32 mouse cellular contexts compared by ENCODE assay signal in the genomic region with DNA sequence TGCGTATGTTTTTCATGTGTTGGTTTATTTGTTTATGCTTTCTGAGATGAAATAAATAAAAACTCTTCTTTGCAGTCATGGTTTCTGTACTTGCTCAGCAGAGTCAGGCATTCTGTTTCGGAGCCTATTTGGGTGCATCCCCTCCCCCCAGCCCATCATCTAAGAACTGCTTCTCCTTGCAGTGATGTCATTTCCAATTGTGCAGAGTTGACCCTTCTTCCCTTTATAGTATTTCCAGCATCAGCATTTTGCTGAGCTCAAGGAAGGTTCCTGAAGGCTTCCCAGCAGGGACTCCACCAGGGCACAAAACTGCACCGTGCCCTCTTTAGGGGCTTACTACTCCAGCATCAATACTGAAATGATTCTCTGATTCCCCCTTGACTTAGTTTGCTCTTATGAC. TPM values are rescaled to one million over a fixed set of nuclear protein-coding genes. Genes with fewer than 3 reads are reported as not detected.
A peak's percentile ranks its signal among the peaks of the same experiment; 100 is the strongest.
DNase-seq lines count a peak whose midpoint lies in the region; ATAC-seq and TF ChIP-seq lines count a peak whose summit lies in the region.
"Had no signal": no experiment of that assay in that cellular context is flagged by ENCODE, and none has a peak within 500 bp of the region (broad histone marks: within the 10 kb centered on the region; RNA-seq: fewer than 3 reads in every experiment).

No protein-coding gene starts in this region.

- TF ChIP-seq CTCF in liver, embryonic 14.5 days (IDR thresholded peaks at IDR 0.05; ENCODE audit: low read depth): no peak
- TF ChIP-seq CTCF in bone marrow macrophage, adult 2 months (IDR thresholded peaks at IDR 0.05; ENCODE audit: low read depth, low read length): no peak

- no peak for TF ChIP-seq EP300 in liver, embryonic 14.5 days (IDR thresholded peaks at IDR 0.05; ENCODE audit: low read depth)

- H3K27ac ChIP-seq in liver, embryonic 14.5 days: no peak overlapping the region
- H3K27ac ChIP-seq in bone marrow macrophage, adult 2 months (ENCODE audit: insufficient read depth, low read depth, low read length): peak overlapping the region; percentile 91
- H3K27ac ChIP-seq in kidney, embryonic 14.5 days (ENCODE audit: low read depth, low read length): no peak overlapping the region
- H3K27ac ChIP-seq: embryonic facial prominence, embryonic 13.5 days; embryonic facial prominence, embryonic 15.5 days; forebrain, embryonic 10.5 days; forebrain, embryonic 12.5 days had no signal

- no peaks in the 10 kb centered on the region for H3K36me3 ChIP-seq in liver, embryonic 14.5 days (replicated peaks; ENCODE audit: control insufficient read depth, insufficient read depth, low read depth)
- no peaks in the 10 kb centered on the region for H3K36me3 ChIP-seq in kidney, embryonic 14.5 days (ENCODE audit: control insufficient read depth, insufficient read depth, low read length)
- H3K36me3 ChIP-seq: embryonic facial prominence, embryonic 13.5 days; embryonic facial prominence, embryonic 15.5 days; forebrain, embryonic 10.5 days; forebrain, embryonic 12.5 days; G1E had no signal

- DNase-seq in heart, adult 11 months: peak; percentile 85
- no peak for DNase-seq in heart, adult 8-10 months (ENCODE audit: low spot score)
- no peak for DNase-seq in liver, embryonic 14.5 days (ENCODE audit: low read depth in 3 of 3, low spot score in 3 of 3)
- no peak for DNase-seq in liver
- DNase-seq: adrenal gland, adult 8-10 months; adrenal gland, postnatal 14 days; adrenal gland, postnatal 36 days; B cell, adult 2 months; cerebellum, adult 11 months; cerebellum, adult 18-20 months; cerebellum, adult 8-10 months; cerebellum, adult 9-11 months; cerebellum, postnatal 14 days; cerebellum, postnatal 36 days; embryo, embryonic 11 days had no signal

- no peaks in the 10 kb centered on the region for H3K4me1 ChIP-seq in liver, embryonic 14.5 days (replicated peaks; ENCODE audit: control insufficient read depth in 2 of 2, insufficient read depth in 2 of 2, low read length in 1 of 2)
- peaks cover 46% of the 10 kb centered on the region for H3K4me1 ChIP-seq in bone marrow macrophage, adult 2 months (ENCODE audit: control insufficient read depth, insufficient read depth, low read length)
- no peaks in the 10 kb centered on the region for H3K4me1 ChIP-seq in kidney, embryonic 14.5 days (ENCODE audit: control insufficient read depth, insufficient read depth, low read length)
- H3K4me1 ChIP-seq: embryonic facial prominence, embryonic 13.5 days; embryonic facial prominence, embryonic 15.5 days; forebrain, embryonic 10.5 days; forebrain, embryonic 12.5 days had no signal

- H3K4me2 ChIP-seq in liver, embryonic 14.5 days (ENCODE audit: low read depth): no peak overlapping the region
- H3K4me2 ChIP-seq in kidney, embryonic 14.5 days (replicated peaks; ENCODE audit: low read depth, low read length): no peak overlapping the region
- H3K4me2 ChIP-seq: embryonic facial prominence, embryonic 13.5 days; embryonic facial prominence, embryonic 15.5 days; forebrain, embryonic 12.5 days had no signal

- no peak overlapping the region for H3K4me3 ChIP-seq in liver, embryonic 14.5 days (ENCODE audit: insufficient read depth in 1 of 2, low read depth in 2 of 2, low read length in 2 of 2)
- H3K4me3 ChIP-seq in bone marrow macrophage, adult 2 months (ENCODE audit: insufficient read depth, low read length): no peak overlapping the region
- H3K4me3 ChIP-seq in kidney, embryonic 14.5 days (ENCODE audit: low read length): no peak overlapping the region
- H3K4me3 ChIP-seq: embryonic facial prominence, embryonic 13.5 days; embryonic facial prominence, embryonic 15.5 days; erythroblast, embryonic 14.5 days; forebrain, embryonic 10.5 days; forebrain, embryonic 12.5 days had no signal

- H3K9ac ChIP-seq in liver, embryonic 14.5 days (replicated peaks): no peak overlapping the region
- no peak overlapping the region for H3K9ac ChIP-seq in kidney, embryonic 14.5 days (ENCODE audit: low read depth, low read length)
- H3K9ac ChIP-seq: embryonic facial prominence, embryonic 13.5 days; embryonic facial prominence, embryonic 15.5 days; forebrain, embryonic 12.5 days had no signal

- no peak for TF ChIP-seq POLR2A in bone marrow macrophage, adult 2 months (IDR thresholded peaks at IDR 0.05; ENCODE audit: borderline replicate concordance, low read depth, low read length)

- no peaks in the 10 kb centered on the region for H3K9me3 ChIP-seq in liver, embryonic 14.5 days (ENCODE audit: control insufficient read depth, low read length)
- no peaks in the 10 kb centered on the region for H3K9me3 ChIP-seq in kidney, embryonic 14.5 days (ENCODE audit: control insufficient read depth, low read length)
- H3K9me3 ChIP-seq: embryonic facial prominence, embryonic 13.5 days; embryonic facial prominence, embryonic 15.5 days; forebrain, embryonic 10.5 days; forebrain, embryonic 12.5 days; G1E had no signal

- no peaks in the 10 kb centered on the region for H3K27me3 ChIP-seq in liver, embryonic 14.5 days (ENCODE audit: control insufficient read depth, insufficient read depth, low read length)
- no peaks in the 10 kb centered on the region for H3K27me3 ChIP-seq in kidney, embryonic 14.5 days (ENCODE audit: control insufficient read depth, insufficient read depth, low read length)
- H3K27me3 ChIP-seq: embryonic facial prominence, embryonic 13.5 days; forebrain, embryonic 12.5 days had no signal

- WGBS in liver, embryonic 14.5 days (ENCODE audit: insufficient replicate concordance): 69% methylated on average over 3 of the region's 3 CpGs
- WGBS in kidney, embryonic 14.5 days: 95% methylated on average over 3 of the region's 3 CpGs

- peak; percentile 26; the same call in 1 of the 2 replicates for ATAC-seq in liver, embryonic 14.5 days (ENCODE audit: insufficient read depth)
- no peak for ATAC-seq in kidney, embryonic 14.5 days (ENCODE audit: low FRiP score, low TSS enrichment)
- ATAC-seq: activated CD4-positive, CD25-positive, alpha-beta regulatory T cell, adult 4 months; CD4-positive, CD25-positive, alpha-beta regulatory T cell, adult 4 months; forebrain, embryonic 14.5 days; forebrain, embryonic 16.5 days; Patski had no signal

RNA-seq across cellular contexts. Expression of a gene that starts 14.7 kb away (rescaled TPM):
- total RNA-seq in heart, adult 8-10 months (2022): not detected
- 0.01 TPM in 1 of 2 replicates, not detected in the other for polyA plus RNA-seq in liver, embryonic 14.5 days (2012; rRNA removed)
- polyA plus RNA-seq in liver, embryonic 14.5 days (2014; fragmentation: Nextera tagmentation; extraction: Ambion mirVana): not detected in 2 replicates
- not detected in 2 replicates for polyA plus RNA-seq in bone marrow macrophage, adult 2 months (2012; ENCODE audit: insufficient read depth, insufficient read length, missing spikeins)
- polyA plus RNA-seq in kidney, embryonic 14.5 days (2014; fragmentation: Nextera tagmentation; extraction: Ambion mirVana): 0.10 TPM in 1 of 2 replicates, not detected in the other
- total RNA-seq: adrenal gland, adult 18-20 months; adrenal gland, adult 8-10 months; adrenal gland, postnatal 14 days; adrenal gland, postnatal 36 days; common myeloid progenitor, adult 5-6 weeks; G1E had no signal
- polyA plus RNA-seq: activated CD4-positive, CD25-positive, alpha-beta regulatory T cell, adult 4 months; brain, embryonic 14.5 days; CD4-positive, CD25-positive, alpha-beta regulatory T cell, adult 4 months; embryonic facial prominence, embryonic 11.5 days; embryonic facial prominence, embryonic 13.5 days; embryonic facial prominence, embryonic 15.5 days; erythroblast, embryonic 14.5 days; forebrain, embryonic 10.5 days; forebrain, embryonic 12.5 days; forebrain, embryonic 14.5 days; G1E; Patski had no signal

RNA-seq across cellular contexts. Expression of a gene that starts 55.7 kb away (rescaled TPM):
- total RNA-seq in heart, adult 8-10 months (2022): 10 to 100 TPM; 33.2 to 40.9 (median 39.4) TPM
- 17.2 and 30.4 TPM in 2 replicates for polyA plus RNA-seq in liver, embryonic 14.5 days (2012; rRNA removed)
- polyA plus RNA-seq in liver, embryonic 14.5 days (2014; fragmentation: Nextera tagmentation; extraction: Ambion mirVana): 46.6 and 49.1 TPM in 2 replicates
- 9.7 and 16.5 TPM in 2 replicates for polyA plus RNA-seq in bone marrow macrophage, adult 2 months (2012; ENCODE audit: insufficient read depth, insufficient read length, missing spikeins)
- 75.4 and 78.4 TPM in 2 replicates for polyA plus RNA-seq in kidney, embryonic 14.5 days (2014; fragmentation: Nextera tagmentation; extraction: Ambion mirVana)
